Mouse (Mus musculus): ENCODE measurements around the gene Gm6164.
"Not testable (repeated sequence)": the region's sequence is repeated elsewhere in the genome, so short reads cannot be mapped to it uniquely, and the experiment has no call there.

Gene Gm6164

DNA sequence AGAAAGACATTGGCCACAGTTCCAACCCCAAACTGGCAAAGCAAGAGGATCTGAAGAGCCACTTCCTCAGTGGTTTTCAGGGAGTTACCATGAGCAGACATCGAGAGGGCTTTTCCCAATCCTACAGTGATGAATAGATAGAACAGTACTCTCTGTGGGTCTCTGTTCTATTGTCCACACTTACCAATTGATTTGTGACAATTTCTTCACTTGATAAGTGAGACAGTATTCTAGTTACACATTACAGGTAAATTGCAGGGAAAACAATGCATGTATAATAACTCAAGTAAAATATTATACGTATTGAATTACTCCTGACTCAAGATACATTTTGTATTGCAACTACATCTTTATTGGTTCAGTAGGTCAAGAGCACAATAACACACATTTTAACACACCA is at the start of gene Gm6164:
TSS of gene Gm6164 (minus strand) at position 101 of the 400 bp plus-strand sequence.
- DNase-seq: not testable (repeated sequence)

DNA sequence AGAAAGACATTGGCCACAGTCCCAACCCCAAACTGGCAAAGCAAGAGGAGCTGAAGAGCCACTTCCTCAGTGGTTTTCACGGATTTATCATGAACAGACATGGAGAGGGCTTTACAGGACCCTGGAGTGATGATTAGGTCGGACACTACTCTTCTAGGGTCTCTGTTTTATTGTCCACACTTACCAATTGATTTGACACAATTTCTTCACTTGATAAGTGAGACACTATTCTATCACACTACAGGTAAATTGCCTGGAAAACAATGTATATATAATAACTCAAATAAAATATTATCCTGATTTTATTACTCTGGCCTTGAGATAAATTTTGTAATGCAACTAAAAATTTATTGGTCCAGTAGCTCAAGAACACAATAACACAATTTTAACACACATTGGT is 28.3 kb upstream of the Gm6164 start, which contains the start of gene Gm4498:
TSS of gene Gm4498 (minus strand) at position 101 of the 400 bp plus-strand sequence.
- not testable (repeated sequence) for DNase-seq

DNA sequence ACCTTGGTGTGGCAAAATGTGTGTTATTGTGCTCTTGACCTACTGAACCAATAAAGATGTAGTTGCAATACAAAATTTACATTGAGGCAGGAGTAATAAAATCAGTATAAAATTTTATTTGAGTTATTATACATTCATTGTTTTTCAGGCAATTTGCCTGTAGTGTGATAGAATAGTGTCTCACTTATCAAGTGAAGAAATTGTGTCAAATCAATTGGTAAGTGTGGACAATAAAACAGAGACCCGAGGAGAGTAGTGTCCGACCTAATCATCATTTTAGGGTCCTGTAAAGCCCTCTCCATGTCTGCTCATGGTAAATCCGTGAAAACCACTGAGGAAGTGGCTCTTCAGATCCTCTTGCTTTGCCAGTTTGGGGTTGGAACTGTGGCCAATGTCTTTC is 12.0 kb downstream of the Gm6164 start, which contains the start of gene Vmn1r95:
TSS of gene Vmn1r95 (plus strand) at position 301 of the 400 bp plus-strand sequence.
- not testable (repeated sequence) for DNase-seq

DNA sequence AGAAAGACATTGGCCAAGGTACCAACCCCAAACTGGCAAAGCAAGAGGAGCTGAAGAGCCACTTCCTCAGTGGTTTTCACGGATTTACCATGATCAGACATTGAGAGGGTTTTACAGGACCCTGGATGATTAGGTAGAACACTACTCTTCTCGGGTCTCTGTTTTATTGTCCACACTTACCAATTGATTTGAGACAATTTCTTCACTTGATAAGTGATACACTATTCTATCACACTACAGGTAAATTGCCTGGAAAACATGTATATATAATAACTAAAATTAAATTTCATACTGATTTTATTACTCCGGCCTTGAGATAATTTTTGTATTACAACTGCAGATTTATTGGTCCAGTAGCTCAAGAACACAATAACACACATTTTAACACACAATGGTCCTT is 37.1 kb downstream of the Gm6164 start, which contains the start of gene Vmn1r94:
TSS of gene Vmn1r94 (minus strand) at position 101 of the 400 bp plus-strand sequence.
- DNase-seq: not testable (repeated sequence)

Data from right cerebral cortex, postnatal 4 days (tissue).